Mouse (Mus musculus) myocyte (in vitro differentiated cells): Measurements from ENCODE around the gene Pla2g4c. TPM values are rescaled to one million over a fixed set of nuclear protein-coding genes. Genes with fewer than 3 reads are reported as not detected.
"Not testable (repeated sequence)": the region's sequence is repeated elsewhere in the genome, so short reads cannot be mapped to it uniquely, and the experiment has no call there.

Source experiments
- H3K27me3 ChIP-seq: one replicate; pipeline ENCODE4 v1.6.1; 2011; ENCODE audit not compliant: control insufficient read depth, insufficient read depth, insufficient read length
- H3K36me3 ChIP-seq: one replicate; pipeline ENCODE4 v1.6.1; 2011; ENCODE audit not compliant: control insufficient read depth, insufficient read depth
- H3K4me2 ChIP-seq: one replicate; pipeline ENCODE4 v1.6.1; 2011; ENCODE audit warnings: low read depth, control low read depth
- H3K4me3 ChIP-seq: one replicate; pipeline ENCODE4 v1.5.1; 2011; ENCODE audit warnings: mild to moderate bottlenecking, control low read depth, moderate library complexity
- H3K79me2 ChIP-seq: one replicate; pipeline ENCODE4 v1.6.1; 2011; ENCODE audit not compliant: control insufficient read depth, insufficient read depth
- H3ac ChIP-seq: one replicate; pipeline ENCODE4 v1.6.1; 2011; ENCODE audit not compliant: control insufficient read depth, insufficient read length
- CEBPB ChIP-seq: IDR thresholded peaks from 2 replicates; pipeline ENCODE4 v1.6.1; 2011; ENCODE audit warnings: mild to moderate bottlenecking, moderate library complexity; ENCODE audit not compliant: poor library complexity, insufficient read depth, severe bottlenecking
- E2F4 ChIP-seq: IDR thresholded peaks from one replicate; pipeline ENCODE4 v1.6.1; 2011; ENCODE audit warnings: mild to moderate bottlenecking, control low read depth, moderate library complexity; ENCODE audit not compliant: insufficient read depth
- MAX ChIP-seq: IDR thresholded peaks from one replicate; pipeline ENCODE4 v1.6.1; 2011; ENCODE audit warnings: low read depth, mild to moderate bottlenecking, control low read depth
- MYOD1 ChIP-seq, 3 experiments: IDR thresholded peaks; one replicate each; pipeline ENCODE4 v1.6.1; 2011; ENCODE audit warnings: control low read depth in 2 of 3, low read depth in 2 of 3, mild to moderate bottlenecking in 2 of 3, moderate library complexity in 1 of 3; ENCODE audit not compliant: insufficient read length in 2 of 3, control insufficient read depth in 1 of 3
- MYOG ChIP-seq, 3 experiments: IDR thresholded peaks; one replicate each; pipeline ENCODE4 v1.6.1; 2011; ENCODE audit warnings: control low read depth in 2 of 3, low read depth in 2 of 3, mild to moderate bottlenecking in 2 of 3; ENCODE audit not compliant: insufficient read length in 2 of 3, control insufficient read depth in 1 of 3, insufficient read depth in 1 of 3
- POLR2A ChIP-seq: IDR thresholded peaks from one replicate; pipeline ENCODE4 v1.6.1; 2011; ENCODE audit warnings: low read depth, mild to moderate bottlenecking, control low read depth, moderate library complexity; ENCODE audit not compliant: insufficient read length
- POLR2AphosphoS2 ChIP-seq: IDR thresholded peaks from one replicate; pipeline ENCODE4 v1.6.1; 2011; ENCODE audit warnings: low read depth, control low read depth; ENCODE audit not compliant: insufficient read length
- REST ChIP-seq: IDR thresholded peaks from one replicate; pipeline ENCODE4 v1.6.1; 2011; ENCODE audit warnings: mild to moderate bottlenecking, control low read depth, moderate library complexity; ENCODE audit not compliant: insufficient read depth, insufficient read length
- SRF ChIP-seq: IDR thresholded peaks from one replicate; pipeline ENCODE4 v1.6.1; 2011; ENCODE audit warnings: low read depth; ENCODE audit not compliant: control insufficient read depth, insufficient read length
- TCF12 ChIP-seq: IDR thresholded peaks from one replicate; pipeline ENCODE4 v1.6.1; 2011; ENCODE audit warnings: mild to moderate bottlenecking, control low read depth; ENCODE audit not compliant: poor library complexity, insufficient read depth, severe bottlenecking
- TCF3 ChIP-seq: IDR thresholded peaks from one replicate; pipeline ENCODE4 v1.6.1; 2011; ENCODE audit warnings: low read depth, control low read depth; ENCODE audit not compliant: insufficient read length
- USF1 ChIP-seq: IDR thresholded peaks from one replicate; pipeline ENCODE4 v1.6.1; 2011; ENCODE audit warnings: low read depth, mild to moderate bottlenecking, control low read depth, moderate library complexity
- polyA plus RNA-seq: library from polyadenylated mRNA; unstranded; fragments of >200 nt; fragmentation: generic; extraction: Trizol; gene quantifications from one replicate; pipeline ENCODE4 v1.2.1, GENCODE M21; 2012; ENCODE audit warnings: missing spikeins

Gene Pla2g4c
- 0.01 TPM for polyA plus RNA-seq

DNA sequence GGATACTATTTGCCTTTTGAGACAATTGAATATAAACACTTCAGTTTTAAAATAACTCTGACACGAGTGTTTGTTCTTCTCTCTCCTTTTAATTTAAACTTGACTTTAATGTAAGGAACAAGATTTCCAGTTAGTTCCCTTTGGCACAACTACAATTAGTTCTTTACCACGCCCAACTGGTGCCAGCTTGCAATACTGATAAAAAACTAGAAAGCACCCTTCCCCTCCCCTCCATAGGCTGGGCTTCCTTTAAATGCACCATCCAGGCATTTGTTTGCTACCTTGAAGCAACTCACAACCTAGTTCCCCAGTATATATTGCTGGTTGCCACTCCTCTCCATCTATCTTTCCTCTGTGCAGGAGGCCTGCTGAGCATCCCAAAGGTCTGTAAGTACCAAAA, at the start of gene Pla2g4c:
Pla2g4c (plus strand) TSS at position 340 of the 400 bp plus-strand sequence.
- Histone ChIP-seq H3ac (no peak within 1 kb of the TSS), H3K4me3 (no peak within 1 kb of the TSS), H3K4me2 (no peak within 1 kb of the TSS), H3K27me3 (no peaks in the 10 kb centered on the region), H3K36me3 (no peaks in the 10 kb centered on the region), H3K79me2 (no peaks in the 10 kb centered on the region)
- TF ChIP-seq POLR2A: no peak
- TF ChIP-seq TCF3: no peak
- TF ChIP-seq MYOG (IDR thresholded peaks at IDR 0.05; ENCODE audit: control insufficient read depth in 1 of 3, insufficient read depth in 1 of 3, insufficient read length in 2 of 3, low read depth in 2 of 3): no peak
- no peak for TF ChIP-seq TCF12
- TF ChIP-seq MAX: no peak
- no peak for TF ChIP-seq POLR2AphosphoS2
- TF ChIP-seq E2F4: no peak
- no peak for TF ChIP-seq MYOD1 (IDR thresholded peaks at IDR 0.05; ENCODE audit: control insufficient read depth in 1 of 3, insufficient read length in 2 of 3, low read depth in 2 of 3)
- no peak for TF ChIP-seq REST
- no peak for TF ChIP-seq USF1
- no peak for TF ChIP-seq CEBPB
- no peak for TF ChIP-seq SRF

GRCm38 (mm10) chr7:13277081-13277480, 47.4 kb upstream of the Pla2g4c start, which contains the start of gene Lig1:
TSS of gene Lig1 (plus strand) at chr7:13277283.
- Histone ChIP-seq H3K36me3 (peaks cover 5% of the 10 kb centered on the region), H3K4me2 (peak within 1 kb of the TSS; percentile 83), H3K27me3 (no peaks in the 10 kb centered on the region), H3K79me2 (peaks cover 9% of the 10 kb centered on the region), H3ac (peak within 1 kb of the TSS; percentile 55), H3K4me3 (peak within 1 kb of the TSS; percentile 52)
- no peak for TF ChIP-seq USF1
- TF ChIP-seq MYOD1 (IDR thresholded peaks at IDR 0.05; ENCODE audit: control insufficient read depth in 1 of 3, insufficient read length in 2 of 3, low read depth in 2 of 3): no peak
- no peak for TF ChIP-seq POLR2A
- TF ChIP-seq REST: no peak
- TF ChIP-seq TCF3: no peak
- TF ChIP-seq POLR2AphosphoS2: no peak
- TF ChIP-seq MAX: no peak

- no peaks in the 10 kb centered on the region for H3K27me3 ChIP-seq
- peaks cover 5% of the 10 kb centered on the region for H3K36me3 ChIP-seq
- peak overlapping the region; percentile 83 for H3K4me2 ChIP-seq
- peak overlapping the region; percentile 52 for H3K4me3 ChIP-seq
- peak overlapping the region; percentile 55 for H3ac ChIP-seq
- H3K79me2 ChIP-seq: peaks cover 9% of the 10 kb centered on the region
- TF ChIP-seq CEBPB (no peak), MAX (no peak)
These were observed 46.6 kb upstream of the Pla2g4c start for GRCm38 (mm10) chr7:13277833-13278232.

- peak within 1 kb of the TSS; percentile 52 for H3K4me3 ChIP-seq
- H3K4me2 ChIP-seq: peak within 1 kb of the TSS; percentile 83
- no peaks in the 10 kb centered on the region for H3K27me3 ChIP-seq
- TF ChIP-seq E2F4 (peak; percentile 89), MYOG (IDR thresholded peaks at IDR 0.05; ENCODE audit: control insufficient read depth in 1 of 3, insufficient read depth in 1 of 3, insufficient read length in 2 of 3, low read depth in 2 of 3) (no peak), POLR2A (peak; percentile 58), POLR2AphosphoS2 (peak; percentile 39)
- peaks cover 4% of the 10 kb centered on the region for H3K36me3 ChIP-seq
- H3ac ChIP-seq: peak within 1 kb of the TSS; percentile 55
- H3K79me2 ChIP-seq: peaks cover 9% of the 10 kb centered on the region
These were observed 46.1 kb upstream of the Pla2g4c start, which contains the start of gene Zswim9 for GRCm38 (mm10) chr7:13278308-13278891. TSS of gene Zswim9 (minus strand) at chr7:13278721.

DNA sequence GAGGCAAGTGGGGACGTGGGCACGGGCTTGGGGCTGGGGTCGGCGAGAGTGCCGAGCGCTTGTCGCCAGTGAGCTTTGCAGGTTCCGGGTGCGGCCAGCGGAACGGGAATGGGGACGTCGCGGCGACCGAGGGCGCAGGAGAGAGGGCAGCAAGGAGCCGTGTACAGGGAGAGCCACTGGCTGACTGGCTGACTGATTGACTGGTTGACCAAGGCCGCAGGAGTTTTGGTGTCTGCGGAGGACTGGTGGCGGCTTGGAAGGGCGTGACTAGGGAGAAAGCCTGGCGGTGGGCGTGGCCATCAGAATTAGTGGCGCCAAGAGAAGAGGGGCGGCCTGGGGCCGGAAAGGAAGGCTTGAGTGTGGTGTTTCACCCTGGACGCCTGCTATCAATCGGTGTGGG, 45.5 kb upstream of the Pla2g4c start:
- not testable (repeated sequence) for H3K79me2 ChIP-seq, H3K36me3 ChIP-seq, H3K27me3 ChIP-seq, H3K4me2 ChIP-seq
- H3K4me3 ChIP-seq: peak overlapping the region; percentile 52
- H3ac ChIP-seq: peak overlapping the region; percentile 55

DNA sequence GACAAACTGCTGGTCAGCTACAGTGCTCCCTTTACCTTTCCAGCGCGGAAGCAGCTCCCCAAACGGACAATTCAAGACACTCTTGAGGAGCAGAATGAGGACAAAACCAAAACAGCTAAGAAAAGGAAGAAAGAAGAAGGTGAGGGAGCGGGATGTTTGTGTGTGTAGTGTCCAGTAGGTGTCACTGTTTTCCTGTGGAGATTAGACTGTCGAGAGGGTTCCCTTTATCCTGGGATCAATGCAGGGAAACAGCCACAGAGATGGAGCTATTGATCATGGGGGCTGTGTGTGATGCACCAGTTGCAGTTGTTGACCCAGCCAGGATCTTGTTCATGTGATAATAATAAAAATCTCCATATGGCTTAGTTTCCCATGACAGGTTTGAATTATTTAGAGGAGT, 35.8 kb upstream of the Pla2g4c start:
- no peak for TF ChIP-seq MAX
- no peak for TF ChIP-seq TCF12
- TF ChIP-seq MYOG (IDR thresholded peaks at IDR 0.05; ENCODE audit: control insufficient read depth in 1 of 3, insufficient read depth in 1 of 3, insufficient read length in 2 of 3, low read depth in 2 of 3): no peak
- TF ChIP-seq MYOD1 (IDR thresholded peaks at IDR 0.05; ENCODE audit: control insufficient read depth in 1 of 3, insufficient read length in 2 of 3, low read depth in 2 of 3): no peak
- no peak for TF ChIP-seq SRF
- no peak for TF ChIP-seq USF1
- no peak for TF ChIP-seq POLR2AphosphoS2
- no peak for TF ChIP-seq CEBPB
- TF ChIP-seq E2F4: no peak
- TF ChIP-seq TCF3: no peak
- TF ChIP-seq REST: no peak
- TF ChIP-seq POLR2A: no peak
- Histone ChIP-seq H3K27me3 (no peaks in the 10 kb centered on the region), H3K4me2 (no peak overlapping the region), H3K79me2 (no peaks in the 10 kb centered on the region), H3K4me3 (no peak overlapping the region), H3K36me3 (no peaks in the 10 kb centered on the region), H3ac (no peak overlapping the region)
